Mouse (Mus musculus) megakaryocyte, embryonic 14.5 days (primary cell): Measurements from ENCODE around the gene Rab2b.

Experiments used
- FLI1 ChIP-seq: IDR thresholded peaks from 2 replicates; pipeline ENCODE4 v1.6.1; 2012; ENCODE audit warnings: low read length, inconsistent platforms, mixed read lengths
- GATA1 ChIP-seq: IDR thresholded peaks from 3 replicates; pipeline ENCODE4 v1.6.1; 2012; ENCODE audit warnings: mixed read lengths, low read length, inconsistent platforms, borderline replicate concordance

- TF ChIP-seq FLI1 (no peak), GATA1 (no peak)
Observed at GRCm38 (mm10) chr14:52232249-52232648, 47.1 kb downstream of the Rab2b start.
